Mouse (Mus musculus): ENCODE results near the gene Ppef1. TPM values are rescaled to one million over a fixed set of nuclear protein-coding genes. Genes with fewer than 3 reads are reported as not detected.
A peak's percentile ranks its signal among the peaks of the same experiment; 100 is the strongest.
"Not testable (repeated sequence)": the region's sequence is repeated elsewhere in the genome, so short reads cannot be mapped to it uniquely, and the experiment has no call there.

Gene Ppef1
- 0.51 and 1.2 TPM in 2 replicates for polyA plus RNA-seq (2015; fragmentation: Nextera tagmentation; extraction: Ambion mirVana)

DNA sequence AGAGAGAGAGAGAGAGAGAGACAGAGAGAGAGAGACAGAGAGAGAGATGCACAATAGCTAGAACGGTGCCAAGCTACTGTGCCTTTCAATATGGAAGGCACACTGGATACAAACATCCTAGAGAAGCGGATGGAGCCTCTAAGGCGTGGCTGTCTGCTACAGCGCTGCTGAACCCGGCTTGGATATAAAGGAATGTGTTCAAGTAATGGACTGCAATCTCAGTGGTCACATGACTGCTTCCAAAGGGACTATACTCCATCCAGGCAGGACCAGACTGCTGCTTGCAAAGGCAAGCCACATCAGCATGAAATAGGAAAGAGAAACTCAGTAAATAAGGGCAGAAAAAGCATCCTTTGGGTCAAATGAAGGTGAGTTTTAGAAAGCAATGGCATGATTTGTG lies at the start of gene Ppef1:
Gene Ppef1, minus strand, starts transcription at position 116 of the 400 bp plus-strand sequence.
- no peak within 1 kb of the TSS for H3K4me2 ChIP-seq (ENCODE audit: low read length)
- no peaks in the 10 kb centered on the region for H3K4me1 ChIP-seq (ENCODE audit: control insufficient read depth, insufficient read depth, low read length)
- H3K36me3 ChIP-seq (ENCODE audit: control insufficient read depth, insufficient read depth, low read length) = no peaks in the 10 kb centered on the region
- no peaks in the 10 kb centered on the region for H3K9me3 ChIP-seq (replicated peaks; ENCODE audit: control insufficient read depth, low read length, poor library complexity, severe bottlenecking)
- WGBS = 81% methylated on average over 5 of the region's 5 CpGs
- no peaks in the 10 kb centered on the region; the same call in 1 of the 2 replicates for H3K27me3 ChIP-seq (ENCODE audit: control insufficient read depth, insufficient read depth, low read depth, low read length)
- no peak for ATAC-seq
- H3K9ac ChIP-seq (ENCODE audit: low read depth, low read length) = no peak within 1 kb of the TSS
- H3K4me3 ChIP-seq (ENCODE audit: low read depth, low read length) = no peak within 1 kb of the TSS
- H3K27ac ChIP-seq (ENCODE audit: low read length) = no peak within 1 kb of the TSS

GRCm38 (mm10) chrX:160782276-160782675 lies 46.7 kb upstream of the Ppef1 start:
- H3K4me1 ChIP-seq (ENCODE audit: control insufficient read depth, insufficient read depth, low read length) = no peaks in the 10 kb centered on the region
- ATAC-seq = no peak
- H3K9me3 ChIP-seq (replicated peaks; ENCODE audit: control insufficient read depth, low read length, poor library complexity, severe bottlenecking) = no peaks in the 10 kb centered on the region
- no peak overlapping the region for H3K4me2 ChIP-seq (ENCODE audit: low read length)
- no peaks in the 10 kb centered on the region; the same call in 1 of the 2 replicates for H3K27me3 ChIP-seq (ENCODE audit: control insufficient read depth, insufficient read depth, low read depth, low read length)
- 83% methylated on average over 5 of the region's 5 CpGs for WGBS
- no peak overlapping the region for H3K9ac ChIP-seq (ENCODE audit: low read depth, low read length)
- no peak overlapping the region for H3K27ac ChIP-seq (ENCODE audit: low read length)
- H3K4me3 ChIP-seq (ENCODE audit: low read depth, low read length) = no peak overlapping the region
- H3K36me3 ChIP-seq (ENCODE audit: control insufficient read depth, insufficient read depth, low read length) = no peaks in the 10 kb centered on the region

GRCm38 (mm10) chrX:160773033-160773432 lies 37.5 kb upstream of the Ppef1 start:
- WGBS = 18% methylated on average over 1 of the region's 1 CpGs
- H3K9me3 ChIP-seq (replicated peaks; ENCODE audit: control insufficient read depth, low read length, poor library complexity, severe bottlenecking) = no peaks in the 10 kb centered on the region
- H3K4me3 ChIP-seq (ENCODE audit: low read depth, low read length) = no peak overlapping the region
- H3K36me3 ChIP-seq (ENCODE audit: control insufficient read depth, insufficient read depth, low read length) = no peaks in the 10 kb centered on the region
- no peak overlapping the region for H3K9ac ChIP-seq (ENCODE audit: low read depth, low read length)
- H3K4me1 ChIP-seq (ENCODE audit: control insufficient read depth, insufficient read depth, low read length) = no peaks in the 10 kb centered on the region
- H3K27me3 ChIP-seq (ENCODE audit: control insufficient read depth, insufficient read depth, low read depth, low read length) = no peaks in the 10 kb centered on the region; the same call in 1 of the 2 replicates
- no peak overlapping the region for H3K27ac ChIP-seq (ENCODE audit: low read length)
- no peak overlapping the region for H3K4me2 ChIP-seq (ENCODE audit: low read length)
- no peak for ATAC-seq

GRCm38 (mm10) chrX:160769622-160770021 lies 34.1 kb upstream of the Ppef1 start:
- not testable (repeated sequence) for H3K9me3 ChIP-seq (replicated peaks; ENCODE audit: control insufficient read depth, low read length, poor library complexity, severe bottlenecking); ATAC-seq; H3K4me1 ChIP-seq (ENCODE audit: control insufficient read depth, insufficient read depth, low read length); H3K4me2 ChIP-seq (ENCODE audit: low read length); H3K9ac ChIP-seq (ENCODE audit: low read depth, low read length); H3K4me3 ChIP-seq (ENCODE audit: low read depth, low read length); H3K27me3 ChIP-seq (ENCODE audit: control insufficient read depth, insufficient read depth, low read depth, low read length); H3K36me3 ChIP-seq (ENCODE audit: control insufficient read depth, insufficient read depth, low read length); H3K27ac ChIP-seq (ENCODE audit: low read length)
- 85% methylated on average over 5 of the region's 5 CpGs for WGBS

DNA sequence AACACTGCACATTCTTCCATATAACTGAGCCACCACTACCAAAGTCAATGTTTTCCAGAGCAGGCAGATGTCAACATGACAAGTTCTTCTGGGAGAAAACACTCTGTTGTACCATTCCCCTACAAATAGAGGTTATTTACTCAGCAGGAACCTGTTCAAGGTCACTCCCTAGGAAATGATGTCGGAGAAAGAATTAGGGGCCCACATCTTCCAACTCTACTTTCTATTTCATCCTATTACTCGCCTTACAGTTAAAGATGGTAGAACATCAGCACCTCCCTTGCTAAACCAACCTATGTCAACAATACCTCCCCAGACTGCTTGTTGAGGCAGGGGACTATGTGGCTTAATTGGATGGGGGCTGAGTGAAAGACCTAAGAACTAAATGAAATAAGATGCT lies 32.1 kb upstream of the Ppef1 start, which contains the start of gene Rs1:
Gene Rs1, plus strand, starts transcription at position 301 of the 400 bp plus-strand sequence.
- Histone ChIP-seq H3K27ac (ENCODE audit: low read length) (no peak within 1 kb of the TSS), H3K4me1 (ENCODE audit: control insufficient read depth, insufficient read depth, low read length) (no peaks in the 10 kb centered on the region), H3K27me3 (ENCODE audit: control insufficient read depth, insufficient read depth, low read depth, low read length) (peaks cover 5% of the 10 kb centered on the region), H3K4me2 (ENCODE audit: low read length) (peak within 1 kb of the TSS; percentile 48), H3K4me3 (ENCODE audit: low read depth, low read length) (peak within 1 kb of the TSS; percentile 45), H3K36me3 (ENCODE audit: control insufficient read depth, insufficient read depth, low read length) (no peaks in the 10 kb centered on the region), H3K9ac (ENCODE audit: low read depth, low read length) (no peak within 1 kb of the TSS), H3K9me3 (replicated peaks; ENCODE audit: control insufficient read depth, low read length, poor library complexity, severe bottlenecking) (no peaks in the 10 kb centered on the region)
- 82% methylated on average over 2 of the region's 2 CpGs for WGBS
- no peak for ATAC-seq

DNA sequence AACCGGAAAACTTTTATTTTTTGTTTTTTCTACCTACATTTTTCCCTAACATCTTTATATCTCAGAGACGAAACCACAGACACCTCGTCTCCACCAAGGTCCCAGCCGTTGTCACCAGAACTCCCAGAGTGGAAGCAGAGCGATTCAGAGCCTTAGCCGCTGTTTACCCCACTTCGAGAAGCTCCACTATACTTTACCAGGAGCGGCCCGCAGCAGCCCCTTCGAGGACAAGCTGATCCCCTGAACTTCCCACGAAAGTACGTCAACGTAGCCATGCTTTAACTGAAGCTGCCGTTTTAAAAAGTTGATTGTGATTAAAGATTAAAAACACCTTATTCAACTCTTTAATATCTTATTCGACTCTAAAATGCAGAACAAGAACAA lies 30.7 kb upstream of the Ppef1 start:
- no peak overlapping the region for H3K9ac ChIP-seq (ENCODE audit: low read depth, low read length)
- H3K9me3 ChIP-seq (replicated peaks; ENCODE audit: control insufficient read depth, low read length, poor library complexity, severe bottlenecking) = no peaks in the 10 kb centered on the region
- no peak overlapping the region for H3K27ac ChIP-seq (ENCODE audit: low read length)
- H3K27me3 ChIP-seq (ENCODE audit: control insufficient read depth, insufficient read depth, low read depth, low read length) = peaks cover 5% of the 10 kb centered on the region
- H3K4me3 ChIP-seq (ENCODE audit: low read depth, low read length) = peak overlapping the region; percentile 45
- no peaks in the 10 kb centered on the region for H3K36me3 ChIP-seq (ENCODE audit: control insufficient read depth, insufficient read depth, low read length)
- 27% methylated on average over 15 of the region's 15 CpGs for WGBS
- H3K4me1 ChIP-seq (ENCODE audit: control insufficient read depth, insufficient read depth, low read length) = no peaks in the 10 kb centered on the region
- ATAC-seq = peak; percentile 88
- peak overlapping the region; percentile 48 for H3K4me2 ChIP-seq (ENCODE audit: low read length)

DNA sequence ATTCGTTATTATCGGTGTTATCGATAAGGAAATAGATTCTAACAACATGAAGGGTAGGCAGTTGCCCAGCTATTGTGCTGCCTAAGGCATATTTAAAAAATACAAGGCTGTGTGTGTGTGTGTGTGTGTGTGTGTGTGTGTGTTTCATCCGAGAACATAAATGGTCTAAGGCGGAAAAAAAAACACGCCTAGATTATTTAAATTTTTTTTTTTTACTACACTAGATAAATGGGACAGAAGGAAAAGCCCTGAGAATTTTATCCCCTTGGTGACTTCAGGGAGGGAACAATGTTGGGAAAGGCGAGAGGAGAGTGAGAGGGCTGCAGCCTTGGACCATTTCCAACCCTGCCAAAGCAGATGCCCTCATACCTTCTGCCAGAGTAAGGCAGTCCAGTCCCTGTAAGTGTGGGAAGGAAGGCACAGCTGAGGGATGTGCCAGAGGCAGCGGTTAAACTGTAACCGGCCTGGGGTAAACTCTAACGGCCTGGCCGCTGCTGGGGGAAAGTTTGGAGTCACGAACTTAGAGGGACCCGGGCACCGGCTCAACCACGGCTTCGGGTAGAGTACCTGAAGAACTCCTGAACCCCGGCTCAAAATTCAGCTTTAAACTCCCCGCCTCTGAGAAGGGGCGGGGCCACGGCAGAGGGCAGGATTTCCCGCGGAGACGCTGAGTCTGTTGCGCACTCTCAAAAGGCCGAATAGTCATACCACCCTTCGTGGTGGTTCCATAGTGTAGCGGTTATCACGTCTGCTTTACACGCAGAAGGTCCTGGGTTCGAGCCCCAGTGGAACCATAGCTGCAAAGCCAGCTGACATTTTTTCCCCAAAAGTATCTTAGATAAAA lies 30.0 kb upstream of the Ppef1 start:
- peak; percentile 97 for ATAC-seq
- WGBS = 25% methylated on average over 30 of the region's 30 CpGs
- Histone ChIP-seq H3K9me3 (replicated peaks; ENCODE audit: control insufficient read depth, low read length, poor library complexity, severe bottlenecking) (no peaks in the 10 kb centered on the region), H3K4me3 (ENCODE audit: low read depth, low read length) (peak overlapping the region; percentile 45), H3K36me3 (ENCODE audit: control insufficient read depth, insufficient read depth, low read length) (no peaks in the 10 kb centered on the region), H3K27ac (ENCODE audit: low read length) (no peak overlapping the region), H3K9ac (ENCODE audit: low read depth, low read length) (no peak overlapping the region), H3K27me3 (ENCODE audit: control insufficient read depth, insufficient read depth, low read depth, low read length) (peaks cover 5% of the 10 kb centered on the region; the same call in 1 of the 2 replicates), H3K4me2 (ENCODE audit: low read length) (peak overlapping the region; percentile 49), H3K4me1 (ENCODE audit: control insufficient read depth, insufficient read depth, low read length) (no peaks in the 10 kb centered on the region)

- H3K4me1 ChIP-seq (ENCODE audit: control insufficient read depth, insufficient read depth, low read length) = no peaks in the 10 kb centered on the region
- 96% methylated on average over 8 of the region's 8 CpGs for WGBS
- H3K4me2 ChIP-seq (ENCODE audit: low read length) = no peak overlapping the region
- no peak overlapping the region for H3K9ac ChIP-seq (ENCODE audit: low read depth, low read length)
- H3K36me3 ChIP-seq (ENCODE audit: control insufficient read depth, insufficient read depth, low read length) = no peaks in the 10 kb centered on the region
- H3K9me3 ChIP-seq (replicated peaks; ENCODE audit: control insufficient read depth, low read length, poor library complexity, severe bottlenecking) = no peaks in the 10 kb centered on the region
- peaks cover 5% of the 10 kb centered on the region; the same call in 1 of the 2 replicates for H3K27me3 ChIP-seq (ENCODE audit: control insufficient read depth, insufficient read depth, low read depth, low read length)
- no peak overlapping the region for H3K4me3 ChIP-seq (ENCODE audit: low read depth, low read length)
- no peak for ATAC-seq
- no peak overlapping the region for H3K27ac ChIP-seq (ENCODE audit: low read length)
Measured at GRCm38 (mm10) chrX:160750808-160751207, 15.2 kb upstream of the Ppef1 start.

- no peak for ATAC-seq
- no peak overlapping the region for H3K9ac ChIP-seq (ENCODE audit: low read depth, low read length)
- no peaks in the 10 kb centered on the region for H3K27me3 ChIP-seq (ENCODE audit: control insufficient read depth, insufficient read depth, low read depth, low read length)
- H3K4me2 ChIP-seq (ENCODE audit: low read length) = no peak overlapping the region
- H3K9me3 ChIP-seq (replicated peaks; ENCODE audit: control insufficient read depth, low read length, poor library complexity, severe bottlenecking) = no peaks in the 10 kb centered on the region
- no peak overlapping the region for H3K27ac ChIP-seq (ENCODE audit: low read length)
- H3K4me1 ChIP-seq (ENCODE audit: control insufficient read depth, insufficient read depth, low read length) = no peaks in the 10 kb centered on the region
- 82% methylated on average over 1 of the region's 1 CpGs for WGBS
- H3K36me3 ChIP-seq (ENCODE audit: control insufficient read depth, insufficient read depth, low read length) = no peaks in the 10 kb centered on the region
- no peak overlapping the region for H3K4me3 ChIP-seq (ENCODE audit: low read depth, low read length)
Measured at GRCm38 (mm10) chrX:160748653-160749052, 13.1 kb upstream of the Ppef1 start.
